Mouse (Mus musculus) ovary, postnatal 14 days (tissue): ENCODE data around the gene Ugt1a6a.
A peak's percentile ranks its signal among the peaks of the same experiment; 100 is the strongest.
"Not testable (repeated sequence)": the region's sequence is repeated elsewhere in the genome, so short reads cannot be mapped to it uniquely, and the experiment has no call there.

Experiments
- DNase-seq: peaks from one replicate; pipeline ENCODE4 v3.0.0; 2022; ENCODE audit warnings: low spot score

The Ugt1a6a gene

GRCm38 (mm10) chr1:88212341-88213045 lies 77.9 kb downstream of the Ugt1a6a start:
- DNase-seq: no peak

- no peak for DNase-seq
Measured at GRCm38 (mm10) chr1:88213061-88213460, 78.5 kb downstream of the Ugt1a6a start.

GRCm38 (mm10) chr1:88213766-88214461 lies 79.3 kb downstream of the Ugt1a6a start:
- no peak for DNase-seq

GRCm38 (mm10) chr1:88214462-88214952 lies 79.9 kb downstream of the Ugt1a6a start:
- no peak for DNase-seq

DNA sequence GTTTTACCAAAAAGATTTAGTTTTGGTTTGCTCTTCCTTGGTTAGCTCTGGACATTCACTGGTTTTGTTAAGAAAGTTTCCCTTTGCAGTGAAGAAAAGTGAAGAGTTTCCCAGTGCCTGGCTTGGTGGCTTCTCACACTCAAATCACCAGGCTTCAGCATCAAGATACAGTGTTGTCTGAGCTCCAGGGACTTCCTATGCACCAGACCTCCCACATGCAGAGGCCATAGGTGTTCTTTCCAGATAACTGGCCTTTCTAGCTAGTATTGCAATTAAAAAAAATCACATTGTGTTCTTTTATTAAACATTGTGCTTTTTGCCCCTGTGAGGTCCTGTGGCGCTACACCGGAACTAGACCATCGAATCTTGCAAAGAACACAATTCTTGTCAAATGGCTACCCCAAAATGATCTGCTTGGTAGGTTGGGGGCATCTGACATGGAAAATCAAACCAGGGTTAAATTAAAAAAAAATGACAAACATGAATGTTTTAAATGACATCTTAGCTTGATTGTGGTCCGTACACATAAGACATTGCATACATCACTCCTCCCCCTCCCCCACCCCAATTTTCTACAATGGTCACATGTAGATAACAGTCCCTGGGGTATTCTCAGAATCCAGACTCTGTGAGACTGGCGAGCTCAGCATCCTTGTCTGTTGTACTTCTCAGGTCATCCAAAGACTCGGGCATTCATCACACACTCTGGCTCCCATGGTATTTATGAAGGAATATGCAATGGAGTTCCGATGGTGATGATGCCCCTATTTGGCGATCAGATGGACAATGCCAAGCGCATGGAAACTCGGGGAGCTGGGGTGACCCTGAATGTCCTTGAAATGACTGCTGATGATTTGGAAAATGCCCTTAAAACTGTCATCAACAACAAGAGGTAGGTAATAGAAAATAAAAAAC lies 81.1 kb downstream of the Ugt1a6a start:
- DNase-seq: no peak

- DNase-seq: no peak
Measured at GRCm38 (mm10) chr1:88216551-88216950, 81.9 kb downstream of the Ugt1a6a start.

DNA sequence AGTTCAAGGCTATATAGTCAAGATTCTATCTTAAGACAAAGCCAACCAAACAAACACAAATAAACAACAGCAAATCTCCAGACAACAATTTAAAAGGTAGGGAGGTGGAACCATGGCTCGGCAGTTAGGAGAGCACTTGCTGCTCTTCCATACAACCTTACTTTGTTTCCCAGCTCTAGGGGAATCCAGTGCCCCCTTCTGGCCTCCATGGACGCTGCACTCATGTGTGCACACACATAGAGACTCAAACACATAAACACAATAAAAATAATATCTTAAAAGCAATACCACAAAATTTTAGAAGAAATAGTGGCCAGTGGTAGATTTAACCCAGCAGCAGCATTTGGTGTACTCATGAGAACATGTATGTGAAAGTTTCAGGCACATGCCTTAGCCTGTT lies 82.5 kb downstream of the Ugt1a6a start:
- no peak for DNase-seq

GRCm38 (mm10) chr1:88217576-88217975 lies 83.0 kb downstream of the Ugt1a6a start:
- DNase-seq: no peak

DNA sequence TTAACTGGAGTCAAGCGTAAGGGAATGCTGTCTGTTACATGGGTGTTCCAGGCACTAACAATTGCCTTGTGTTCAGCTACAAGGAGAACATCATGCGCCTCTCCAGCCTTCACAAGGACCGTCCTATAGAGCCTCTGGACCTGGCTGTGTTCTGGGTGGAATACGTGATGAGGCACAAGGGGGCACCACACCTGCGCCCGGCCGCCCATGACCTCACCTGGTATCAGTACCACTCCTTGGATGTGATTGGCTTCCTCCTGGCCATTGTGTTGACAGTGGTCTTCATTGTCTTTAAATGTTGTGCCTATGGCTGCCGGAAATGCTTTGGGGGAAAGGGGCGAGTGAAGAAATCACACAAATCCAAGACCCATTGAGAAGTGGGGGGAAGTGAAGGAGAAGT lies 83.4 kb downstream of the Ugt1a6a start:
- DNase-seq: no peak

GRCm38 (mm10) chr1:88218591-88218990 lies 84.0 kb downstream of the Ugt1a6a start:
- no peak for DNase-seq

GRCm38 (mm10) chr1:88219054-88219453 lies 84.4 kb downstream of the Ugt1a6a start:
- no peak for DNase-seq

GRCm38 (mm10) chr1:88220336-88220735 lies 85.7 kb downstream of the Ugt1a6a start:
- DNase-seq: no peak

GRCm38 (mm10) chr1:88222216-88222615 lies 87.6 kb downstream of the Ugt1a6a start:
- no peak for DNase-seq

DNA sequence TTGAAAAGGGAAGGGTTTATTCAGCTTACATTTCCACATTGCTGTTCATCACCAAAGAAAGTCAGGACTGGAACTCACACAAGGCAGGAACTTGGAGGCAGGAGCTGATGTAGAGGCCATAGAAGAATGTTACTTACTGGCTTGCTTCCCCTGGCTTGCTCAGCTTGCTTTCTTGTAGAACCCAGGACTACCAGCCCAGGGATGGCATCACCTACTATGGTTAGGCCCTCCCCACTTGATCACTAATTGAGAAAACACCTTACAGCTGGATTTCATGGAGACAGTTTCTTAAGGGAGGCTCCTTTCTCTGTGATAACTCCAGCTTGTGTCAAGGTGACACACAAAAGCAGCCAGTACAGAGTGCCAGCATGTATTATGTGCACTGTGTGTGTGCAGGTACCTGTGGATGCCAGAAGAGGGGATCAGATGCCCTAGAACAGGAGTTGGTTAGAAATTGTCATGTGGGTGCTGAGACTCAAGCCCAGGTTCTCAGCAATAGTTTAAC lies 88.5 kb downstream of the Ugt1a6a start:
- not testable (repeated sequence) for DNase-seq

- no peak for DNase-seq
Measured at GRCm38 (mm10) chr1:88223591-88223990, 89.0 kb downstream of the Ugt1a6a start.

GRCm38 (mm10) chr1:88224029-88224776 lies 89.6 kb downstream of the Ugt1a6a start:
- peak; percentile 15 for DNase-seq

DNA sequence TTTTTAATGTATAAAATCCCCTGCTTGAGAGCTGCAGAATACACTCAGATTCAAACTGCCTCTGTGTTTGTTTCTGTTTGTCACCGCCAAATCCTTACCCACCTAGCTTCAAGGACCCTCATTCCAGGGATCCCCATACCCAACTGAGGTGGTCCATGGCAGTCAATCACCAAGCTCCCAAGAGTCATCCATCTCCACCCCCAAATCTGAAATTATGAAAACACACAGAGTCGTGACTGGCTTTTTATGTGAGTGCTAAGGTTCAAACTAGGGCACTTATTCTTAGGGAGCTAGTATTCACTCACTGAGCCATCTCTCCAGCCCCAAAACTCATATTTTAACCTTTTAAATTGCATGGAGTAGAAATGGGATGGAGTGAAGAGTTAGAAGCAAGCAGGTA lies 90.7 kb downstream of the Ugt1a6a start:
- DNase-seq: not testable (repeated sequence)

GRCm38 (mm10) chr1:88225741-88226140 lies 91.1 kb downstream of the Ugt1a6a start:
- DNase-seq: no peak

- no peak for DNase-seq
Measured at GRCm38 (mm10) chr1:88226670-88227379, 92.2 kb downstream of the Ugt1a6a start, which contains the start of gene Mroh2a. Mroh2a (plus strand) TSS chr1:88226986.

DNA sequence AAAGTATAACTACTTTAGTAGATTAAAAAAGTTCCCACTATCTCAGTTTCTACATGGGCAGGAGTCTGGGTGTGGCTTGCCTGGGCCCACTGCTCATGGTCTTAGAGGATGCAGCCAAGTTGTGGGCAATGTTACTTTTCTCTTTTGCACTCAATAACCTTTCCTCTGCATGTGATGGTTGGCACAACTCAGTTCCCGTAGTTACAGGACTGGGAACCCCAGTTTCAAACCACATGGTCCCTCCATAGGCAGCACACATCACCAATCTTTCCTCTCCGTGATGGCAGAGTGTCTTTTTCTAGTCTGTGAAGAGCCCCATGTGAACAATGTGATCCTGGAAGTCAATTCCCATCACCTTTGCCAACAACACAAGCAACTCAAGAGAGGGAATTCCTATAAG lies 92.9 kb downstream of the Ugt1a6a start:
- no peak for DNase-seq

- DNase-seq: no peak
Measured at GRCm38 (mm10) chr1:88228121-88228520, 93.5 kb downstream of the Ugt1a6a start.
